Mouse (Mus musculus): ENCODE data around the gene Pphln1. TPM values are rescaled to one million over a fixed set of nuclear protein-coding genes. Genes with fewer than 3 reads are reported as not detected.

Pphln1 gene
- polyA plus RNA-seq, 1 experiment from 2014 or later = 17.7 TPM

GRCm38 (mm10) chr15:93525305-93525917, 127.3 kb downstream of the Pphln1 start:
- Histone ChIP-seq H3K27ac (ENCODE audit: low read depth, low read length) (no peak overlapping the region), H3K36me3 (ENCODE audit: control insufficient read depth, insufficient read depth) (no peaks in the 10 kb centered on the region), H3K4me1 (replicated peaks; ENCODE audit: control insufficient read depth, insufficient read depth, low read length) (no peaks in the 10 kb centered on the region; the same call in 1 of the 2 replicates), H3K9me3 (ENCODE audit: control insufficient read depth) (no peaks in the 10 kb centered on the region), H3K9ac (ENCODE audit: low read depth, low read length) (no peak overlapping the region), H3K27me3 (replicated peaks; ENCODE audit: control insufficient read depth, insufficient read depth, low read length) (no peaks in the 10 kb centered on the region), H3K4me2 (replicated peaks; ENCODE audit: low read depth) (no peak overlapping the region), H3K4me3 (ENCODE audit: low read depth, low read length) (no peak overlapping the region)
- no peak for ATAC-seq
- no peak for TF ChIP-seq CTCF (IDR thresholded peaks at IDR 0.05; ENCODE audit: low read depth)
- WGBS = 63% methylated on average over 5 of the region's 5 CpGs

- Histone ChIP-seq H3K27ac (ENCODE audit: low read depth, low read length) (no peak overlapping the region), H3K4me1 (replicated peaks; ENCODE audit: control insufficient read depth, insufficient read depth, low read length) (no peaks in the 10 kb centered on the region), H3K4me2 (replicated peaks; ENCODE audit: low read depth) (no peak overlapping the region), H3K9ac (ENCODE audit: low read depth, low read length) (no peak overlapping the region), H3K27me3 (replicated peaks; ENCODE audit: control insufficient read depth, insufficient read depth, low read length) (no peaks in the 10 kb centered on the region), H3K9me3 (ENCODE audit: control insufficient read depth) (no peaks in the 10 kb centered on the region), H3K4me3 (ENCODE audit: low read depth, low read length) (no peak overlapping the region), H3K36me3 (ENCODE audit: control insufficient read depth, insufficient read depth) (no peaks in the 10 kb centered on the region)
- ATAC-seq = no peak
- TF ChIP-seq CTCF (IDR thresholded peaks at IDR 0.05; ENCODE audit: low read depth) = no peak
- WGBS = 33% methylated on average over 12 of the region's 12 CpGs
Measured at GRCm38 (mm10) chr15:93529831-93530702, 131.9 kb downstream of the Pphln1 start.

GRCm38 (mm10) chr15:93530703-93531032, 132.5 kb downstream of the Pphln1 start:
- Histone ChIP-seq H3K36me3 (ENCODE audit: control insufficient read depth, insufficient read depth) (no peaks in the 10 kb centered on the region), H3K9ac (ENCODE audit: low read depth, low read length) (no peak overlapping the region), H3K4me1 (replicated peaks; ENCODE audit: control insufficient read depth, insufficient read depth, low read length) (no peaks in the 10 kb centered on the region), H3K9me3 (ENCODE audit: control insufficient read depth) (no peaks in the 10 kb centered on the region), H3K27me3 (replicated peaks; ENCODE audit: control insufficient read depth, insufficient read depth, low read length) (no peaks in the 10 kb centered on the region), H3K4me2 (replicated peaks; ENCODE audit: low read depth) (no peak overlapping the region), H3K27ac (ENCODE audit: low read depth, low read length) (no peak overlapping the region), H3K4me3 (ENCODE audit: low read depth, low read length) (no peak overlapping the region)
- no peak for ATAC-seq
- no peak for TF ChIP-seq CTCF (IDR thresholded peaks at IDR 0.05; ENCODE audit: low read depth)
- 59% methylated on average over 3 of the region's 3 CpGs for WGBS

GRCm38 (mm10) chr15:93536191-93536590, 138.0 kb downstream of the Pphln1 start:
- Histone ChIP-seq H3K27ac (ENCODE audit: low read depth, low read length) (no peak overlapping the region), H3K4me3 (ENCODE audit: low read depth, low read length) (no peak overlapping the region), H3K36me3 (ENCODE audit: control insufficient read depth, insufficient read depth) (no peaks in the 10 kb centered on the region), H3K27me3 (replicated peaks; ENCODE audit: control insufficient read depth, insufficient read depth, low read length) (no peaks in the 10 kb centered on the region), H3K9me3 (ENCODE audit: control insufficient read depth) (no peaks in the 10 kb centered on the region), H3K4me1 (replicated peaks; ENCODE audit: control insufficient read depth, insufficient read depth, low read length) (no peaks in the 10 kb centered on the region), H3K9ac (ENCODE audit: low read depth, low read length) (no peak overlapping the region), H3K4me2 (replicated peaks; ENCODE audit: low read depth) (no peak overlapping the region)
- WGBS = 83% methylated on average over 4 of the region's 4 CpGs
- no peak for ATAC-seq
- TF ChIP-seq CTCF (IDR thresholded peaks at IDR 0.05; ENCODE audit: low read depth) = no peak

GRCm38 (mm10) chr15:93537745-93538144, 139.6 kb downstream of the Pphln1 start:
- Histone ChIP-seq H3K9ac (ENCODE audit: low read depth, low read length) (no peak overlapping the region), H3K4me3 (ENCODE audit: low read depth, low read length) (no peak overlapping the region), H3K4me1 (replicated peaks; ENCODE audit: control insufficient read depth, insufficient read depth, low read length) (no peaks in the 10 kb centered on the region), H3K9me3 (ENCODE audit: control insufficient read depth) (no peaks in the 10 kb centered on the region), H3K4me2 (replicated peaks; ENCODE audit: low read depth) (no peak overlapping the region), H3K36me3 (ENCODE audit: control insufficient read depth, insufficient read depth) (no peaks in the 10 kb centered on the region), H3K27ac (ENCODE audit: low read depth, low read length) (no peak overlapping the region), H3K27me3 (replicated peaks; ENCODE audit: control insufficient read depth, insufficient read depth, low read length) (no peaks in the 10 kb centered on the region)
- no peak for TF ChIP-seq CTCF (IDR thresholded peaks at IDR 0.05; ENCODE audit: low read depth)
- no peak for ATAC-seq
- 88% methylated on average over 7 of the region's 7 CpGs for WGBS

GRCm38 (mm10) chr15:93538551-93539205, 140.5 kb downstream of the Pphln1 start:
- no peak for ATAC-seq
- no peaks in the 10 kb centered on the region for H3K9me3 ChIP-seq (ENCODE audit: control insufficient read depth)
- H3K36me3 ChIP-seq (ENCODE audit: control insufficient read depth, insufficient read depth) = no peaks in the 10 kb centered on the region
- H3K4me2 ChIP-seq (replicated peaks; ENCODE audit: low read depth) = no peak overlapping the region
- no peak for TF ChIP-seq CTCF (IDR thresholded peaks at IDR 0.05; ENCODE audit: low read depth)
- H3K27ac ChIP-seq (ENCODE audit: low read depth, low read length) = no peak overlapping the region
- H3K27me3 ChIP-seq (replicated peaks; ENCODE audit: control insufficient read depth, insufficient read depth, low read length) = no peaks in the 10 kb centered on the region
- no peaks in the 10 kb centered on the region for H3K4me1 ChIP-seq (replicated peaks; ENCODE audit: control insufficient read depth, insufficient read depth, low read length)
- 84% methylated on average over 21 of the region's 21 CpGs for WGBS
- no peak overlapping the region for H3K4me3 ChIP-seq (ENCODE audit: low read depth, low read length)
- H3K9ac ChIP-seq (ENCODE audit: low read depth, low read length) = no peak overlapping the region
